Mouse (Mus musculus) small intestine, adult 2 months (tissue): ENCODE measurements around the gene Galnt16. TPM values are rescaled to one million over a fixed set of nuclear protein-coding genes. Genes with fewer than 3 reads are reported as not detected.

Experiments
- H3K27ac ChIP-seq: fragments of 200-500 bp; 2 replicates; pipeline ENCODE4 v1.5.1; 2012; ENCODE audit warnings: low read depth, low read length, control low read depth, inconsistent platforms; ENCODE audit not compliant: insufficient read depth
- H3K27me3 ChIP-seq: fragments of 200-500 bp; 2 replicates; pipeline ENCODE4 v1.6.1; 2012; ENCODE audit warnings: mild to moderate bottlenecking, moderate library complexity, low read length, inconsistent platforms; ENCODE audit not compliant: control insufficient read depth, insufficient read depth
- H3K36me3 ChIP-seq: fragments of 200-500 bp; 2 replicates; pipeline ENCODE4 v1.6.1; 2012; ENCODE audit warnings: mild to moderate bottlenecking, low read length, control low read depth, inconsistent platforms; ENCODE audit not compliant: control insufficient read depth, insufficient read depth
- H3K4me1 ChIP-seq: fragments of 200-500 bp; 2 replicates; pipeline ENCODE4 v1.6.1; 2012; ENCODE audit warnings: low read length, inconsistent platforms, mixed read lengths; ENCODE audit not compliant: control insufficient read depth, insufficient read depth, insufficient read length
- H3K4me3 ChIP-seq: fragments of 200-500 bp; 2 replicates; pipeline ENCODE4 v1.5.1; 2012; ENCODE audit warnings: low read depth, mild to moderate bottlenecking, control low read depth, inconsistent platforms, low read length, moderate library complexity
- CTCF ChIP-seq: fragments of 200-500 bp; IDR thresholded peaks from 2 replicates; pipeline ENCODE4 v1.5.1; 2012; ENCODE audit warnings: low read depth, mild to moderate bottlenecking, control low read depth, inconsistent platforms, low read length, moderate library complexity, mixed read lengths; ENCODE audit not compliant: insufficient replicate concordance, insufficient read length; ENCODE audit errors: extremely low read depth
- POLR2A ChIP-seq: fragments of 200-500 bp; IDR thresholded peaks from 2 replicates; pipeline ENCODE4 v1.6.1; 2012; ENCODE audit warnings: low read depth, mild to moderate bottlenecking, control low read depth, inconsistent platforms, low read length, moderate library complexity
- WGBS: fragments of 180-500 bp; shearing (Covaris S2); methylation state at CpG from one replicate; pipeline ENCODE4 v1.1.7; 2018; 5-methylcytosine and 5-hydroxymethylcytosine counted together
- polyA plus RNA-seq: library from polyadenylated mRNA; depleted of rRNA; stranded (reverse); fragments of >200 nt; gene quantifications from 2 replicates; pipeline ENCODE4 v1.2.3, GENCODE M21; 2012

Gene Galnt16
- polyA plus RNA-seq, 1 experiment = 0.53 TPM

DNA sequence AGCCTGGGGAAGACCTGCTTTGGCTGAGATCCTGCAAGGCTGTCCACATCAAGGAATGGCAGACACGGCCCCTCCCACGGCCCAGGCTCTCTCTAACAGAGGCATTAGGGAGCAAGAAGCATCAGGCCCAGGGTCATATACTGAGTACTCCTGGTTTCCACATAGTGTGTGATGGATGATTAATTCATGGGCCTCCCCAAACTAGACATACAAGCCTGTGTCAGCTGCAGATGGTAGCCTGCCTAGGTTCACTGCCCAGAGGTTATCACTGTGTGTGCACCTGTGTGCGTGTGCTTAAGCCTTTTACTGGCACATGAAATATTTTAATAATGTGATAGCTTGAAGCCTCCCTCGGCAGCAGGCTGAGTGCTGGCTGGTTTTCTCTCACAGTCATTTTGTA is 77.9 kb downstream of the Galnt16 start:
- H3K36me3 ChIP-seq = no peaks in the 10 kb centered on the region
- WGBS = 71% methylated on average over 4 of the region's 4 CpGs
- TF ChIP-seq CTCF = no peak
- no peak for TF ChIP-seq POLR2A
- H3K27ac ChIP-seq = no peak overlapping the region
- no peaks in the 10 kb centered on the region for H3K4me1 ChIP-seq
- no peak overlapping the region for H3K4me3 ChIP-seq
- H3K27me3 ChIP-seq = no peaks in the 10 kb centered on the region

DNA sequence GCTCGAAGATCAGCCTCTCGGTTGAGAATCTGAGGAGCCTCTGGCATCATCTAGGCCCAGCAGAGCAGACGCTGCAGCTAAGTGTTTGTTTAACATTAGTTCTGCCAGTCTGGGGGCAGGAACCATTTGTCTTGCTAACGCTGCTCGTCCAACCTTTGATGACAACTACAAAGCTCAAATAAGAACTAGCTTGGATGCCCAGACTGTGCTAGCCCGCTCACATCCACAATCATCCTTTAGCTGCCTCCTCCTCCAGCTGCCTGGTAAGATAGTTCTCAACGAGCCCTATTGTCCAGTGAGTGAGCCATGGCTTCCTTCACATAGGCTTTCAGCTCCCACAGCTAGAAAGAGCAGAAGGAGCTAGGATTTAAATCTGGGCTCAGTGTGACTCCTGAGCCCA is 80.2 kb downstream of the Galnt16 start:
- Histone ChIP-seq H3K4me1 (no peaks in the 10 kb centered on the region), H3K27ac (no peak overlapping the region), H3K36me3 (no peaks in the 10 kb centered on the region), H3K27me3 (no peaks in the 10 kb centered on the region), H3K4me3 (no peak overlapping the region)
- WGBS = 72% methylated on average over 7 of the region's 7 CpGs
- no peak for TF ChIP-seq CTCF
- no peak for TF ChIP-seq POLR2A

DNA sequence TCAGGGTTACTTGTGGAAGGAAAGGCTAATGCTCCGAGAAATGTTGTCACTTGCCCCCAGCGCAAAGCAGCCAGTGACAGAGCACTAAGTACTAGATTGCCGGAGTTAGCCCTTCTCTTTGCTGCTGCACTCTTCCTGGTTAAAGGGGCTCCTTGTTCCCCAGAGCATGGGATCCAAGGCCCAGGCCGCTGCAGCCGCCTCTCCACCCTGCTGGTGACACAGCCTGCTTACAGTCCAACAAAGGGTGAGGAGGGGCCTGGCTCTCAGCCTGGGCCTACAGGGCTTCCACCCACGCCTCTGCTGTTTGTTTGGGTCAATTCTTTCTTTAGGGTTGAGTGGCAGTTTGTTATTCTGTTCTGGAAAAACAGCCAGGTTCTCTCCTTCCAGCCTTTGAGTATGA is 80.7 kb downstream of the Galnt16 start:
- Histone ChIP-seq H3K4me1 (no peaks in the 10 kb centered on the region), H3K36me3 (no peaks in the 10 kb centered on the region), H3K27me3 (no peaks in the 10 kb centered on the region), H3K4me3 (no peak overlapping the region), H3K27ac (no peak overlapping the region)
- TF ChIP-seq CTCF (no peak), POLR2A (no peak)
- WGBS = 63% methylated on average over 6 of the region's 6 CpGs

DNA sequence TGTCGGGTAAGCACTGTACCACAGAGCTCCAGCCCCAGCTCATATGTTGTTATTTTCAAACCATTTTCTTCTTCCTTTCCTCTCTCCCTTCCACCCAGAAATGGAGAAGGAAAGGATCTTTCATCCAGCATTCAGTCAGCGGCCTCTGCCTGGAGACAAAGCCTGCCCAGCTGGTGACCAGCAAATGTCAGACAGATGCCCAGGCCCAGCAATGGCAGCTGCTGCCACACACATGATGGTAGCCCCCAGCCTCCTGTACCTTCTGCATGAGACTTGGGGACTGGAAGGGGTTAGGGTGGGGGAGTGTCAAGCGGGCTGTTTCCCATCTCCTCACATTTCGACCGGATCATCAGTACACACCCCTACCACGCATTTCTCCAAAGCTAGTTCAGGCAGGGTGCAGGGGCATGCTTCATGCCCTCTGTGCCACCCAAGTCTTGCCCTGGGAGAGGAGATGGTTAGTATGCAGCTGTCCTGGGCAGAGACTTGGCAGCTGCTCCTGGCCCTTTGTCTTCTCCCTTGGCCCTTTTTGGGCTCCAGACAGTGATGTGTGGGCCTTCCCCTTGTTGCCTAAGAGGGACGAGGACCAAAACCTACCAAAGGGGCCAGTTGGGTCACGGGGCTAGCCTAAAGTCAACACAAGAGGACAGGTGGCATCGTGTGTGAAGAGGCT is 83.7 kb downstream of the Galnt16 start:
- no peaks in the 10 kb centered on the region for H3K36me3 ChIP-seq
- TF ChIP-seq POLR2A = no peak
- no peak for TF ChIP-seq CTCF
- no peaks in the 10 kb centered on the region for H3K4me1 ChIP-seq
- no peaks in the 10 kb centered on the region for H3K27me3 ChIP-seq
- WGBS = 88% methylated on average over 9 of the region's 9 CpGs
- H3K27ac ChIP-seq = no peak overlapping the region
- no peak overlapping the region for H3K4me3 ChIP-seq

DNA sequence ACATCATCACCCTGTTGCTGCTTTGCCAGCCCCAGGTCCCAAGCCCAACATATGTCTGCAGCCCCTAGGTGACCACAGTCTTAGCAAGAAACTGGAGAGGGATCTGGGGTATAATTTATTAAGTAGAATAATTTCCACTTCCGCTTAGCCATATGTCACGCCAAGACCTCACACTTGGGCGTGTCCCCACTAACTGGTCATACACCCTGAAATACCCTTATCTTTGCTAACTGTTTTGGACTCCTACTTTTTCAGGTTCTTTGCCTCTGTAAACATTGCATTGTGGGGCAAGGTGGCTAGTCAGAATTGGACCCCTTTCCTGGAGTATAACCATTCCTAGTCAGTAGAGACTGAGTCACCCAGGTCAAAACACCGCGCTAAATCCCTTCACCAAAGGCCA is 84.4 kb downstream of the Galnt16 start:
- WGBS = 75% methylated on average over 5 of the region's 5 CpGs
- H3K4me3 ChIP-seq = no peak overlapping the region
- TF ChIP-seq CTCF = no peak
- no peak for TF ChIP-seq POLR2A
- no peaks in the 10 kb centered on the region for H3K4me1 ChIP-seq
- H3K27me3 ChIP-seq = no peaks in the 10 kb centered on the region
- no peak overlapping the region for H3K27ac ChIP-seq
- no peaks in the 10 kb centered on the region for H3K36me3 ChIP-seq

DNA sequence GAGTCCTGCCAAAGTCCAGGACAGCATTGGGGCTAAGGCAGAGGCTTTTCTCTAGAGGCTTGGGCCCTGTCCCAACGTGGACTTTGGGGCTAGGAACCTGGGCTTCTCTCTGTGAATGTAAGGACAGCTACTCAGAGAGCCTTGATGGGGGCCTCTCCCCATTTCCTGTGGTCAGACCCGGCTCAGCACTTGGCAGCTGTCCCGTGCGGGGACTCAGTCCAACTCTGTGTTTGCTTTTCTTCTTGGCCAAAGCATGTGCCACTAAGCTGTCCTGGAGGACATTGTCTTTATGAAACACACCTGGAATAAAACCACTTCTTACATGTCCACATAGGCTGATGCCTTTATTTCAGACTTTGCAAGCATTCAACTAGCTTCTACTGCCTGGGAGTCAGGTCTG is 85.5 kb downstream of the Galnt16 start:
- 11% methylated on average over 4 of the region's 4 CpGs for WGBS
- TF ChIP-seq CTCF = no peak
- TF ChIP-seq POLR2A = no peak
- Histone ChIP-seq H3K4me3 (no peak overlapping the region), H3K27me3 (no peaks in the 10 kb centered on the region), H3K4me1 (no peaks in the 10 kb centered on the region), H3K27ac (no peak overlapping the region), H3K36me3 (no peaks in the 10 kb centered on the region)

DNA sequence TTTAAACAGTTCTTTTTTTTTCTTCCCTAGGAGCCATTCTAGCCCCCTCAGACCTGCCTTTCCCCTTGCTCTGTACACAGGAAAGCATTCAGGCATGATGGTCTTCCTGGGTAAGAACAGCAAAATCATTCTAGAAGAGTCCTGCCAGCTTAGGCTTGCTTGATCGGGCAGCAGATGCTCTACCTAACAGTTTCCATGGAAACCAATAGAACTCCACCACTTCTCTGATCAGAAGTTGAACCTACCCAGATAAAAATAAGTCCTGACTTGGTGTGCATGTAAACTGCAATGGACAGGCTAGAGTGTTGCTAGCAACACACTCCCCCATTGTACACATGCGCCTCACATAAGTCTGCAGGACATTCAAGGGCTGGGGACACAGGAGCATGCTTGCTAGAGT is 86.1 kb downstream of the Galnt16 start:
- H3K36me3 ChIP-seq = no peaks in the 10 kb centered on the region
- whole genome bisulfite sequencing = 94% methylated on average over 2 of the region's 2 CpGs
- no peaks in the 10 kb centered on the region for H3K27me3 ChIP-seq
- no peaks in the 10 kb centered on the region for H3K4me1 ChIP-seq
- no peak overlapping the region for H3K4me3 ChIP-seq
- TF ChIP-seq POLR2A (no peak), CTCF (no peak)
- no peak overlapping the region for H3K27ac ChIP-seq

DNA sequence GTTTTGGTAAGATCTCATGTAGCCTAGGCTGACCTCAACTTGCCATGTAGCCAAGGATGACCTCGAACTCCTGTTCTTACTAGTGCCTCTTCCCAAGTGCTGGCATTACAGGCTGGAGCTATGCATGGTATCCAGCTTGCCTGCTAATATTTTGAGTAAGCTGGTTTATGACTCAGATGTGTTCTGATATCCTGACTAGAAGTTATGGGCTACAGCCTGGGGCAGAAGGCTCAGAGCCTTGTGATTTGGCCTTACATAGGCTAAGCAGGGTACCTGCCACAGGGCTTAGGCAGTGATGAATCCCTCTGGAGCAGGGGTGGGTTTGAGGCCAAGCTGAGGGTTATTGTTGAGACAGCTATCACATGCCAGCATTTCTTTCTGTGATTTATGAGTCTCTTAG is 90.5 kb downstream of the Galnt16 start:
- WGBS = 88% methylated on average over 1 of the region's 1 CpGs
- Histone ChIP-seq H3K4me1 (no peaks in the 10 kb centered on the region), H3K27ac (no peak overlapping the region), H3K27me3 (no peaks in the 10 kb centered on the region), H3K4me3 (no peak overlapping the region), H3K36me3 (no peaks in the 10 kb centered on the region)
- TF ChIP-seq POLR2A (no peak), CTCF (no peak)
